Mouse (Mus musculus) ES-Bruce4 (cell line): ENCODE measurements around the gene Cnpy3. TPM values are rescaled to one million over a fixed set of nuclear protein-coding genes. Genes with fewer than 3 reads are reported as not detected.
"Not testable (repeated sequence)": the region's sequence is repeated elsewhere in the genome, so short reads cannot be mapped to it uniquely, and the experiment has no call there.

ENCODE experiments used
- H3K27ac ChIP-seq: 2 replicates; pipeline ENCODE4 v1.5.1; 2012; ENCODE audit warnings: low read length, inconsistent platforms; ENCODE audit not compliant: insufficient read depth
- H3K27me3 ChIP-seq: 2 replicates; pipeline ENCODE4 v1.6.1; 2012; ENCODE audit warnings: mild to moderate bottlenecking, low read length, inconsistent platforms; ENCODE audit not compliant: control insufficient read depth, poor library complexity, insufficient read depth, severe bottlenecking
- H3K36me3 ChIP-seq: 2 replicates; pipeline ENCODE4 v1.6.1; 2012; ENCODE audit warnings: inconsistent platforms, mild to moderate bottlenecking, low read length, moderate library complexity; ENCODE audit not compliant: control insufficient read depth, poor library complexity, insufficient read depth, severe bottlenecking
- H3K4me1 ChIP-seq: one replicate; pipeline ENCODE4 v1.8.1; 2011; ENCODE audit warnings: low read length; ENCODE audit not compliant: control insufficient read depth, insufficient read depth
- H3K4me3 ChIP-seq: 2 replicates; pipeline ENCODE4 v1.5.1; 2011; ENCODE audit warnings: low read depth, mild to moderate bottlenecking, low read length
- H3K9ac ChIP-seq: 2 replicates; pipeline ENCODE4 v1.6.1; 2012; ENCODE audit warnings: low read depth, mild to moderate bottlenecking, inconsistent platforms; ENCODE audit not compliant: poor library complexity, severe bottlenecking
- H3K9me3 ChIP-seq: replicated peaks from 2 replicates; pipeline ENCODE4 v1.6.1; 2012; ENCODE audit warnings: mild to moderate bottlenecking, low read length, inconsistent platforms; ENCODE audit not compliant: control insufficient read depth, poor library complexity, insufficient read depth, severe bottlenecking
- CTCF ChIP-seq: IDR thresholded peaks from one replicate; pipeline ENCODE4 v1.8.1; 2011; ENCODE audit warnings: low read depth, low read length
- EP300 ChIP-seq: IDR thresholded peaks from 2 replicates; pipeline ENCODE4 v1.6.1; 2011; ENCODE audit warnings: low read depth, low read length; ENCODE audit not compliant: insufficient read depth
- POLR2A ChIP-seq: IDR thresholded peaks from one replicate; pipeline ENCODE4 v1.8.1; 2011; ENCODE audit warnings: low read length; ENCODE audit not compliant: insufficient read depth
- polyA plus RNA-seq: library from polyadenylated mRNA; stranded (reverse); fragments of >200 nt; gene quantifications from 2 replicates; pipeline ENCODE4 v1.2.4, GENCODE M21; 2011; ENCODE audit warnings: low read depth; ENCODE audit not compliant: missing spikeins, insufficient read depth, insufficient read length

Gene Cnpy3
- polyA plus RNA-seq, 1 experiment, result 31.2 TPM

- Histone ChIP-seq H3K9ac (no peak overlapping the region), H3K36me3 (peaks cover 13% of the 10 kb centered on the region), H3K27ac (no peak overlapping the region), H3K4me1 (no peaks in the 10 kb centered on the region), H3K9me3 (no peaks in the 10 kb centered on the region), H3K4me3 (no peak overlapping the region), H3K27me3 (no peaks in the 10 kb centered on the region)
- no peak for TF ChIP-seq CTCF
- TF ChIP-seq EP300, result no peak
- TF ChIP-seq POLR2A, result no peak
These were observed 19.0 kb upstream of the Cnpy3 start for GRCm38 (mm10) chr17:46771025-46771424.

- no peak overlapping the region for H3K27ac ChIP-seq
- H3K27me3 ChIP-seq, result no peaks in the 10 kb centered on the region
- no peak for TF ChIP-seq POLR2A
- no peak for TF ChIP-seq CTCF
- TF ChIP-seq EP300, result no peak
- H3K4me1 ChIP-seq, result no peaks in the 10 kb centered on the region
- H3K9me3 ChIP-seq, result no peaks in the 10 kb centered on the region
- no peak overlapping the region for H3K9ac ChIP-seq
- H3K4me3 ChIP-seq, result no peak overlapping the region
- H3K36me3 ChIP-seq, result peaks cover 8% of the 10 kb centered on the region
These were observed 18.5 kb upstream of the Cnpy3 start for GRCm38 (mm10) chr17:46770546-46770945.

GRCm38 (mm10) chr17:46767868-46768267 is 15.9 kb upstream of the Cnpy3 start:
- Histone ChIP-seq H3K4me3 (no peak overlapping the region), H3K27ac (no peak overlapping the region), H3K9ac (no peak overlapping the region), H3K4me1 (no peaks in the 10 kb centered on the region), H3K9me3 (no peaks in the 10 kb centered on the region), H3K27me3 (no peaks in the 10 kb centered on the region), H3K36me3 (no peaks in the 10 kb centered on the region)
- no peak for TF ChIP-seq CTCF
- TF ChIP-seq POLR2A, result no peak
- TF ChIP-seq EP300, result no peak

- not testable (repeated sequence) for H3K4me3 ChIP-seq, H3K36me3 ChIP-seq, H3K4me1 ChIP-seq, H3K27ac ChIP-seq, H3K9ac ChIP-seq, H3K9me3 ChIP-seq, H3K27me3 ChIP-seq
These were observed 12.9 kb upstream of the Cnpy3 start for GRCm38 (mm10) chr17:46764916-46765315.

GRCm38 (mm10) chr17:46763544-46763943 is 11.5 kb upstream of the Cnpy3 start, which contains the start of gene Ptcra:
TSS of gene Ptcra (minus strand) at chr17:46763712.
- H3K27me3 ChIP-seq, result no peaks in the 10 kb centered on the region
- no peak for TF ChIP-seq EP300
- TF ChIP-seq CTCF, result no peak
- TF ChIP-seq POLR2A, result no peak
- no peak within 1 kb of the TSS for H3K4me3 ChIP-seq
- H3K4me1 ChIP-seq, result no peaks in the 10 kb centered on the region
- no peaks in the 10 kb centered on the region for H3K36me3 ChIP-seq
- H3K9ac ChIP-seq, result no peak within 1 kb of the TSS
- H3K27ac ChIP-seq, result no peak within 1 kb of the TSS
- H3K9me3 ChIP-seq, result no peaks in the 10 kb centered on the region

- Histone ChIP-seq H3K27ac (no peak overlapping the region), H3K9me3 (no peaks in the 10 kb centered on the region), H3K4me3 (no peak overlapping the region), H3K9ac (no peak overlapping the region), H3K4me1 (no peaks in the 10 kb centered on the region), H3K36me3 (no peaks in the 10 kb centered on the region), H3K27me3 (no peaks in the 10 kb centered on the region)
- TF ChIP-seq POLR2A (no peak), EP300 (no peak)
These were observed 6.7 kb upstream of the Cnpy3 start for GRCm38 (mm10) chr17:46758753-46759152.
